Mouse (Mus musculus) small intestine, adult 2 months (tissue): Measurements from ENCODE around the gene Entpd1. TPM values are rescaled to one million over a fixed set of nuclear protein-coding genes. Genes with fewer than 3 reads are reported as not detected.
"Not testable (repeated sequence)": the region's sequence is repeated elsewhere in the genome, so short reads cannot be mapped to it uniquely, and the experiment has no call there.

ENCODE experiments used
- H3K27ac ChIP-seq: fragments of 200-500 bp; 2 replicates; pipeline ENCODE4 v1.5.1; 2012; ENCODE audit warnings: low read depth, low read length, control low read depth, inconsistent platforms; ENCODE audit not compliant: insufficient read depth
- H3K27me3 ChIP-seq: fragments of 200-500 bp; 2 replicates; pipeline ENCODE4 v1.6.1; 2012; ENCODE audit warnings: mild to moderate bottlenecking, moderate library complexity, low read length, inconsistent platforms; ENCODE audit not compliant: control insufficient read depth, insufficient read depth
- H3K36me3 ChIP-seq: fragments of 200-500 bp; 2 replicates; pipeline ENCODE4 v1.6.1; 2012; ENCODE audit warnings: mild to moderate bottlenecking, low read length, control low read depth, inconsistent platforms; ENCODE audit not compliant: control insufficient read depth, insufficient read depth
- H3K4me1 ChIP-seq: fragments of 200-500 bp; 2 replicates; pipeline ENCODE4 v1.6.1; 2012; ENCODE audit warnings: low read length, inconsistent platforms, mixed read lengths; ENCODE audit not compliant: control insufficient read depth, insufficient read depth, insufficient read length
- H3K4me3 ChIP-seq: fragments of 200-500 bp; 2 replicates; pipeline ENCODE4 v1.5.1; 2012; ENCODE audit warnings: low read depth, mild to moderate bottlenecking, control low read depth, inconsistent platforms, low read length, moderate library complexity
- CTCF ChIP-seq: fragments of 200-500 bp; IDR thresholded peaks from 2 replicates; pipeline ENCODE4 v1.5.1; 2012; ENCODE audit warnings: low read depth, mild to moderate bottlenecking, control low read depth, inconsistent platforms, low read length, moderate library complexity, mixed read lengths; ENCODE audit not compliant: insufficient replicate concordance, insufficient read length; ENCODE audit errors: extremely low read depth
- POLR2A ChIP-seq: fragments of 200-500 bp; IDR thresholded peaks from 2 replicates; pipeline ENCODE4 v1.6.1; 2012; ENCODE audit warnings: low read depth, mild to moderate bottlenecking, control low read depth, inconsistent platforms, low read length, moderate library complexity
- WGBS: fragments of 180-500 bp; shearing (Covaris S2); methylation state at CpG from one replicate; pipeline ENCODE4 v1.1.7; 2018; 5-methylcytosine and 5-hydroxymethylcytosine counted together
- polyA plus RNA-seq: library from polyadenylated mRNA; depleted of rRNA; stranded (reverse); fragments of >200 nt; gene quantifications from 2 replicates; pipeline ENCODE4 v1.2.3, GENCODE M21; 2012

Entpd1 gene
- polyA plus RNA-seq, 1 experiment = 4.6 TPM

- TF ChIP-seq POLR2A (no peak), CTCF (no peak)
- Histone ChIP-seq H3K4me3 (no peak overlapping the region), H3K4me1 (no peaks in the 10 kb centered on the region; the same call in 1 of the 2 replicates), H3K27me3 (no peaks in the 10 kb centered on the region), H3K36me3 (peaks cover 16% of the 10 kb centered on the region), H3K27ac (no peak overlapping the region)
- WGBS = 96% methylated on average over 3 of the region's 3 CpGs
Measured at GRCm38 (mm10) chr19:40601870-40602269, 10.3 kb upstream of the Entpd1 start.

DNA sequence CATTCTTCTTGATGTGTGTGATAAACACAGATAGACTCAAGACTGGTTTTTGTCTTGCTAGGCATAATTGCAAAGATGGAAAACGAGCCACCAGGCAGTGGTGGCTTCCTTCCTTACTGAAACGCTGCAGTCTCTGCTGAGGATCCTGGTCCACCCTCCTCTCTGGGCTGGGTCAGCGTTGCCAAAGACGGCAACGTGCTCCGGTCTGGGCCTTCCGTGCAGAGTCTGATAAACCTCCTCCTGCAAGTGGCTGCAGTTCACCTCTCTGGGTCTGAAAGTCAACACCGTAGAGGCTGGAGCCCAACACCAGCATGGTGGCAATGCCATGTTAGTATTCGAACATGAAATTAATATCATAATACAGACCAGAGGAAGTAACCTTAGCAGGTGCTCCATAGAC, 7.0 kb upstream of the Entpd1 start:
- 95% methylated on average over 9 of the region's 9 CpGs for WGBS
- peaks cover 29% of the 10 kb centered on the region for H3K36me3 ChIP-seq

GRCm38 (mm10) chr19:40607676-40608075, 4.5 kb upstream of the Entpd1 start:
- H3K36me3 ChIP-seq = peaks cover 28% of the 10 kb centered on the region
- no peak for TF ChIP-seq CTCF
- TF ChIP-seq POLR2A = no peak
- H3K27ac ChIP-seq = no peak overlapping the region
- peaks cover 5% of the 10 kb centered on the region; the same call in 1 of the 2 replicates for H3K4me1 ChIP-seq
- H3K27me3 ChIP-seq = no peaks in the 10 kb centered on the region
- H3K4me3 ChIP-seq = no peak overlapping the region
- WGBS = 86% methylated on average over 6 of the region's 6 CpGs

More for the DNA sequence above, 7.0 kb upstream of the Entpd1 start:
- no peaks in the 10 kb centered on the region for H3K27me3 ChIP-seq
- H3K27ac ChIP-seq = no peak overlapping the region
- no peak overlapping the region for H3K4me3 ChIP-seq
- H3K4me1 ChIP-seq = no peaks in the 10 kb centered on the region
- no peak for TF ChIP-seq POLR2A
- TF ChIP-seq CTCF = no peak

DNA sequence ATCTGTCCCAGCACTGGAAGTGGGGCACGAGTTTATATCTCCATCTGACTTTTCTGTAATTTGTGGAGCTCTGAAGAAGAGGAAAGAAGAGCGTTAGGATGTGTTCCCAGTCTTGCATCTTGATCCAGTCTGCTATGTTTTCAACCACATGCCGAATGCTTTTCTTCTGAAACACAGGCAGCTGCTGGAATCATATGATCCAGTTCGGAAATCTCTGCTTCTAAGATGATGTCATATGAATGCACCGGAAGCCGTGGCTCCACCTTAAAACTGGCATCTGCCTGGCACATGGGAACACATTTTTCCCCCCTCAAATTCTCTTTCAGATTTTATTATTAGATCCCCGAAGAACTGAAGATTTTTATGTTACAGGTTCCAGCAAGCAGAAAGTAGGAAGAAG, 2.6 kb downstream of the Entpd1 start:
- H3K36me3 ChIP-seq = no peaks in the 10 kb centered on the region
- peaks cover 5% of the 10 kb centered on the region; the same call in 1 of the 2 replicates for H3K4me1 ChIP-seq
- TF ChIP-seq POLR2A (no peak), CTCF (no peak)
- no peak overlapping the region for H3K4me3 ChIP-seq
- H3K27me3 ChIP-seq = no peaks in the 10 kb centered on the region
- no peak overlapping the region for H3K27ac ChIP-seq
- WGBS = 61% methylated on average over 7 of the region's 7 CpGs

DNA sequence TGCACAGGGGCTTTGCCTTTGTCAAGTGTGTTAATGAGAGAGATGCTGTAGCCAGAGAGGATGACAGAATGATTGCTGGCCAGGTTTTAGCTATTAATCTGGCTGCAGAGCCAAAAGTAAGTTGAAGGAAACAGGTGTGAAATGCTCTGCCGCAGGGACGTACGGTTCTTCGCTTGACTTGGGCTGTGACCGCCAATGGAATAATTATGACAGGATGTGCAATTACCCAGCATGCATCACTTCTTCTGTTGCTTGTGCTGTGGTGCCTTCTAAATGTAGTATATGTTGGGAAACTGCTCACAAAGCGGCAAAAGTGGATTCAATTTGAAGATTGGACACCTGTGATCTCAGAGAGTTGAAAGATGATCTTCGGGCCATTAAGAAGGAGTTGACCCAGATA, 3.9 kb downstream of the Entpd1 start:
- Histone ChIP-seq H3K4me1 (peaks cover 5% of the 10 kb centered on the region; the same call in 1 of the 2 replicates), H3K27me3 (no peaks in the 10 kb centered on the region; the same call in 1 of the 2 replicates), H3K27ac (no peak overlapping the region), H3K4me3 (no peak overlapping the region), H3K36me3 (no peaks in the 10 kb centered on the region)
- WGBS = 65% methylated on average over 7 of the region's 7 CpGs
- TF ChIP-seq CTCF = no peak
- no peak for TF ChIP-seq POLR2A

GRCm38 (mm10) chr19:40621616-40622015, 9.4 kb downstream of the Entpd1 start:
- H3K4me1 ChIP-seq, H3K27ac ChIP-seq, H3K4me3 ChIP-seq, H3K27me3 ChIP-seq, H3K36me3 ChIP-seq: not testable (repeated sequence)
- 57% methylated on average over 12 of the region's 26 CpGs for WGBS

- Histone ChIP-seq H3K4me1 (no peaks in the 10 kb centered on the region), H3K27me3 (no peaks in the 10 kb centered on the region; the same call in 1 of the 2 replicates), H3K36me3 (no peaks in the 10 kb centered on the region), H3K4me3 (no peak overlapping the region), H3K27ac (no peak overlapping the region)
- TF ChIP-seq POLR2A = no peak
- no peak for TF ChIP-seq CTCF
- WGBS = 33% methylated on average over 12 of the region's 12 CpGs
Measured at GRCm38 (mm10) chr19:40625935-40626334, 13.8 kb downstream of the Entpd1 start.

DNA sequence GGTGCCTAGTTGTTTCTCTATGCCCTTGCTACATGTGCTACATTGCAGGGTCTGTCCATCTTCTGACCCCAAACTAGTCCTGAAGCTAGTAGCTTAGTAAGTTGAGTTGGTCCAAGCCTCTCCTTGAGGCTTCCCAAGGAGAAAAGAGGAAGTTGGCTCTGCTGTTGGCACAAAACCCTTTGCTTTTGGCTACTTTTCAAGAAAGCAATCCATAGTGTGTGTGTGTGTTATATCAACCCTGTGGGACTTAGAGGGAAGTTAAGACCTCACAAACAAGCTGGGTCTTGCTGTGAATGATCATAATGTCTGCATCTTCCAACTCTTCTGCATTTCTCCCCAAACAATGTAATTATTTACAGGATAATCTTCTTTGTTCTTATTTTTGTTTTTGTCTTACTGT, 16.8 kb downstream of the Entpd1 start:
- H3K27ac ChIP-seq = no peak overlapping the region
- no peaks in the 10 kb centered on the region; the same call in 1 of the 2 replicates for H3K27me3 ChIP-seq
- TF ChIP-seq POLR2A = no peak
- no peak for TF ChIP-seq CTCF
- H3K36me3 ChIP-seq = no peaks in the 10 kb centered on the region
- H3K4me3 ChIP-seq = no peak overlapping the region
- H3K4me1 ChIP-seq = no peaks in the 10 kb centered on the region
